Mouse (Mus musculus): Measurements from ENCODE around the gene Tert. TPM values are rescaled to one million over a fixed set of nuclear protein-coding genes. Genes with fewer than 3 reads are reported as not detected.

Gene Tert
- 0.13 and 0.23 TPM in 2 replicates for polyA plus RNA-seq (2015; fragmentation: Nextera tagmentation; extraction: Ambion mirVana)

GRCm38 (mm10) chr13:73626745-73627549 lies at the start of gene Tert:
Gene Tert, plus strand, starts transcription at chr13:73626911.

GRCm38 (mm10) chr13:73603522-73604155 lies 23.1 kb upstream of the Tert start, which contains the start of gene Clptm1l:
Gene Clptm1l, plus strand, starts transcription at chr13:73604006.

GRCm38 (mm10) chr13:73677853-73678252 lies 51.1 kb downstream of the Tert start, which contains the start of gene Slc6a18:
Gene Slc6a18, minus strand, starts transcription at chr13:73678023.

Other genes with a start within 250 kb of the Tert start
- 10.7 and 10.8 TPM in 2 replicates for gene Lpcat1, start 159.7 kb upstream of the Tert start, polyA plus RNA-seq (2015; fragmentation: Nextera tagmentation; extraction: Ambion mirVana)
- not detected in 2 replicates for gene Slc6a3, start 90.2 kb upstream of the Tert start, polyA plus RNA-seq (2015; fragmentation: Nextera tagmentation; extraction: Ambion mirVana)
- 46.3 and 56.3 TPM in 2 replicates for gene Clptm1l, start 22.9 kb upstream of the Tert start, polyA plus RNA-seq (2015; fragmentation: Nextera tagmentation; extraction: Ambion mirVana)
- gene Slc6a18, start 51.1 kb downstream of the Tert start, polyA plus RNA-seq (2015; fragmentation: Nextera tagmentation; extraction: Ambion mirVana): 0.18 and 1.2 TPM in 2 replicates
- 0.06 and 0.19 TPM in 2 replicates for gene Slc6a19, start 78.0 kb downstream of the Tert start, polyA plus RNA-seq (2015; fragmentation: Nextera tagmentation; extraction: Ambion mirVana)
- gene Slc12a7, start 106.2 kb downstream of the Tert start, polyA plus RNA-seq (2015; fragmentation: Nextera tagmentation; extraction: Ambion mirVana): 4.8 and 5.1 TPM in 2 replicates
- 1.6 and 1.7 TPM in 2 replicates for gene Nkd2, start 220.7 kb downstream of the Tert start, polyA plus RNA-seq (2015; fragmentation: Nextera tagmentation; extraction: Ambion mirVana)